Mouse (Mus musculus) intestine, postnatal 0 days (tissue): ENCODE results near the gene 2700081O15Rik. TPM values are rescaled to one million over a fixed set of nuclear protein-coding genes. Genes with fewer than 3 reads are reported as not detected.

Source experiments
- ATAC-seq: fragments of 200-750 bp; cut with Nextera tagmentation; 2 replicates; pipeline ENCODE4 v1.8.0; 2017; ENCODE audit warnings: mild to moderate bottlenecking, moderate TSS enrichment, moderate library complexity
- H3K27ac ChIP-seq: fragments of 300-500 bp; sonication (generic); 2 replicates; pipeline ENCODE4 v1.5.1; 2014; ENCODE audit warnings: mild to moderate bottlenecking, low read depth, low read length, moderate library complexity
- H3K27me3 ChIP-seq: fragments of 300-500 bp; sonication (generic); replicated peaks from 2 replicates; pipeline ENCODE4 v1.6.1; 2014; ENCODE audit warnings: low read length, mixed read lengths; ENCODE audit not compliant: control insufficient read depth, insufficient read depth
- H3K36me3 ChIP-seq: fragments of 300-500 bp; sonication (generic); 2 replicates; pipeline ENCODE4 v1.6.1; 2014; ENCODE audit warnings: mild to moderate bottlenecking, moderate library complexity; ENCODE audit not compliant: control insufficient read depth, insufficient read depth
- H3K4me1 ChIP-seq: fragments of 300-500 bp; sonication (generic); replicated peaks from 2 replicates; pipeline ENCODE4 v1.6.1; 2014; ENCODE audit warnings: antibody characterized with exemption, low read length, mixed read lengths; ENCODE audit not compliant: control insufficient read depth, insufficient read depth
- H3K4me2 ChIP-seq: fragments of 300-500 bp; sonication (generic); replicated peaks from 2 replicates; pipeline ENCODE4 v1.6.1; 2014; ENCODE audit warnings: low read depth, mild to moderate bottlenecking, moderate library complexity
- H3K4me3 ChIP-seq: fragments of 300-500 bp; sonication (generic); 2 replicates; pipeline ENCODE4 v1.5.1; 2014; ENCODE audit warnings: low read depth, low read length
- H3K9ac ChIP-seq: fragments of 300-500 bp; sonication (generic); 2 replicates; pipeline ENCODE4 v1.6.1; 2014; ENCODE audit warnings: mild to moderate bottlenecking, low read depth, low read length
- H3K9me3 ChIP-seq: fragments of 300-500 bp; sonication (generic); 2 replicates; pipeline ENCODE4 v1.6.1; 2016; ENCODE audit warnings: mixed run types; ENCODE audit not compliant: control insufficient read depth
- CTCF ChIP-seq: sonication (generic); IDR thresholded peaks from 2 replicates; pipeline ENCODE4 v1.5.1; 2016; ENCODE audit warnings: low read depth, mild to moderate bottlenecking, control low read depth, antibody characterized with exemption, moderate library complexity
- whole genome bisulfite sequencing: fragments of 180-500 bp; shearing (Covaris S2); extraction: QIAGEN DNeasy Blood & Tissue Kit; methylation state at CpG from one replicate; pipeline ENCODE4 v1.1.7; 2014; 5-methylcytosine and 5-hydroxymethylcytosine counted together
- polyA plus RNA-seq: library from polyadenylated mRNA; unstranded; fragments of >200 nt; fragmentation: Nextera tagmentation; extraction: Ambion mirVana; gene quantifications from 2 replicates; pipeline ENCODE4 v1.2.1, GENCODE M21; 2015

The 2700081O15Rik gene
- polyA plus RNA-seq, 1 experiment from 2014 or later: 2.7 TPM

DNA sequence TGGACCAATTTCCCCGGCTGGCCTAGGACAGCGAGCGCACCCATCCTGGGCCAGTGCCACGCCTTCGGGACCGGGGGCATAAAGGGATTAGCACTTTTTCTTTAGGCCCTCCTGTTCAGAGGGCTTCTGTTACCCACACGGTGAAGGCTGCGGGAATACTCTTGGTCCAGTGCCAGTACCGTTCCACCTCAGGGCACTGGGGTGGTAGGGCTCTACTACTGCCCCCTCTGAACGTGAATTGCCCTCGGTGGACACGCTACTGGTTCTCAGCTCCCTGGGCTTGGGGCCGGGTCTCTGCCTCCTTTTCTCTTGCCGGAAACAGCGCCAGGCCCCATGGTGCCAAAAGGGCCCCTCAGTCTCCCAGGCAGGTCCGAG lies 6.2 kb downstream of the 2700081O15Rik start:
- H3K4me2 ChIP-seq: peak overlapping the region; percentile 60
- H3K4me1 ChIP-seq: peaks cover 17% of the 10 kb centered on the region; the same call in 1 of the 2 replicates
- H3K4me3 ChIP-seq: peak overlapping the region; percentile 21; the same call in 1 of the 2 replicates
- 0 out of 2 replicates have a peak overlapping the region, but pooled peaks have one; percentile 26 for H3K9ac ChIP-seq
- no peak for TF ChIP-seq CTCF
- WGBS: 44% methylated on average over 15 of the region's 16 CpGs
- peaks cover 43% of the 10 kb centered on the region for H3K36me3 ChIP-seq
- no peak overlapping the region for H3K27ac ChIP-seq
- H3K27me3 ChIP-seq: no peaks in the 10 kb centered on the region
- H3K9me3 ChIP-seq: no peaks in the 10 kb centered on the region
- no peak; the same call in 1 of the 2 replicates for ATAC-seq

- peaks cover 43% of the 10 kb centered on the region for H3K36me3 ChIP-seq
- H3K4me3 ChIP-seq: no peak overlapping the region
- no peak overlapping the region for H3K27ac ChIP-seq
- no peaks in the 10 kb centered on the region for H3K27me3 ChIP-seq
- peaks cover 17% of the 10 kb centered on the region; the same call in 1 of the 2 replicates for H3K4me1 ChIP-seq
- H3K4me2 ChIP-seq: no peak overlapping the region
- TF ChIP-seq CTCF: no peak
- 66% methylated on average over 7 of the region's 7 CpGs for WGBS
- H3K9ac ChIP-seq: no peak overlapping the region
- H3K9me3 ChIP-seq: no peaks in the 10 kb centered on the region
- ATAC-seq: no peak
Measured at GRCm38 (mm10) chr19:7424131-7424530, 6.7 kb downstream of the 2700081O15Rik start.

DNA sequence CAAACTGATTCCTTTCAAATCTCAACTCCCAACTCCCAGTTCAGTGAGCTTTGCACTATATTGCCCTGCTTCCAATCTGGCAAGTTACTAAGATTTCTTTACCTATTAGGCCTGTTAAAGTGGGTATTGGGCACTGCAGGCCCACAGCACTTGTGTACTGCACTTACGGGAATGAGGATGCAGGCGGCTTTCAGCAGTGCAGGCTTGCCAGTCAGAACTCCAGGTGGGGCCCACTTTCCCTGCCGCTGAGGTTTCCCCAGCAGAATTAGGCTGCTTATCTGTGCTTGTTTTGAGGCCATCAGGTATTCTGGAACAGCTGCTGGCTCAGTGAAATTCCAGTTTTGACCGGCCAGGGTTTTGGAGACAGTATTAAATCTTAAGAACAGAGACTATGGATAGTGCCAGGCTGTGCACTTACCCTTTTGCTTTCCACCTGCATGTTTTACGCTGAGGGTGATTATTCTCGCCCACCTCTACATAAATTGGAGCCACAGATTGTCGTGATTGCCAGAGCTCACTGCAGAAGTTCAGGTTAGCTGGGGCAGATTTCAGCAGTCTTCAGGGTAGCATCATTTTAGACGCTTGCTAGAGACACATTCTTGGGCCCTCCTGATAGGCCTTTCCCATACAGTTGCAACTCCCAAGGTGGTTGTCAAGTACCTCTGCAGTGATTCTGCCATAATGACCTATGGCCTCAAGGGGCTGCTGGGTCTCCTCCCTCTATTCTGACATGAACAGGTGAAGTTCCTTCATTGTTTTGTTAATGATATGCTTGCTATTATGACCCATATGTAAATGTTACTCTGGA lies 7.4 kb downstream of the 2700081O15Rik start:
- no peaks in the 10 kb centered on the region for H3K27me3 ChIP-seq
- H3K27ac ChIP-seq: no peak overlapping the region
- ATAC-seq: no peak
- H3K4me1 ChIP-seq: peaks cover 13% of the 10 kb centered on the region; the same call in 1 of the 2 replicates
- no peak overlapping the region for H3K4me3 ChIP-seq
- H3K36me3 ChIP-seq: peaks cover 49% of the 10 kb centered on the region
- H3K9me3 ChIP-seq: no peaks in the 10 kb centered on the region
- TF ChIP-seq CTCF: no peak
- no peak overlapping the region for H3K4me2 ChIP-seq
- no peak overlapping the region for H3K9ac ChIP-seq
- WGBS: 60% methylated on average over 8 of the region's 8 CpGs

- TF ChIP-seq CTCF: no peak
- Histone ChIP-seq H3K9me3 (no peaks in the 10 kb centered on the region), H3K9ac (no peak overlapping the region), H3K27ac (no peak overlapping the region), H3K4me1 (peaks cover 13% of the 10 kb centered on the region; the same call in 1 of the 2 replicates), H3K4me3 (no peak overlapping the region), H3K4me2 (no peak overlapping the region), H3K36me3 (peaks cover 48% of the 10 kb centered on the region), H3K27me3 (no peaks in the 10 kb centered on the region)
- no peak for ATAC-seq
- 50% methylated on average over 3 of the region's 3 CpGs for WGBS
Measured at GRCm38 (mm10) chr19:7425398-7425775, 8.0 kb downstream of the 2700081O15Rik start.

DNA sequence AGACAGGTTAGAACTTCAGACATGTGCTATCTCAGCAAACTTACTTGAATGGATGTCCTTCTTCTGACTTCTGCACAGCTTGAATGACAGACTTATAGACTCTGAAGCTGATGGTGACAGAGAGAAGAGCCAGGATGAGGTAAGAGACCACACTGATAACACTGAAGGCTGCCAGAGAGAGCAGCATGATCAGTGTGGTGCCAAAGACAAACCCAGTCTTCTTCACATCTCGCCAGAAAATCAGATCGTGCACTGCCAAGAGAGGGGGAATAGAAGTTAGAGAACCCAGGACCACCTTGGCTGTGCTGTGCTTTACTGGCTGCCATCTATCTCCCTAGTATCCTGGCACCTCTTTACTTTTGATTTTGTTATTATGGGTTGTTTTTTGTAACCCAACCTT lies 17.5 kb downstream of the 2700081O15Rik start:
- no peaks in the 10 kb centered on the region for H3K9me3 ChIP-seq
- no peaks in the 10 kb centered on the region for H3K27me3 ChIP-seq
- H3K36me3 ChIP-seq: peaks cover 40% of the 10 kb centered on the region
- no peak overlapping the region for H3K27ac ChIP-seq
- no peak overlapping the region for H3K4me2 ChIP-seq
- H3K4me1 ChIP-seq: no peaks in the 10 kb centered on the region
- WGBS: 95% methylated on average over 2 of the region's 2 CpGs
- no peak for ATAC-seq
- H3K9ac ChIP-seq: 0 out of 2 replicates have a peak overlapping the region, but pooled peaks have one; percentile 22
- TF ChIP-seq CTCF: no peak
- H3K4me3 ChIP-seq: no peak overlapping the region

DNA sequence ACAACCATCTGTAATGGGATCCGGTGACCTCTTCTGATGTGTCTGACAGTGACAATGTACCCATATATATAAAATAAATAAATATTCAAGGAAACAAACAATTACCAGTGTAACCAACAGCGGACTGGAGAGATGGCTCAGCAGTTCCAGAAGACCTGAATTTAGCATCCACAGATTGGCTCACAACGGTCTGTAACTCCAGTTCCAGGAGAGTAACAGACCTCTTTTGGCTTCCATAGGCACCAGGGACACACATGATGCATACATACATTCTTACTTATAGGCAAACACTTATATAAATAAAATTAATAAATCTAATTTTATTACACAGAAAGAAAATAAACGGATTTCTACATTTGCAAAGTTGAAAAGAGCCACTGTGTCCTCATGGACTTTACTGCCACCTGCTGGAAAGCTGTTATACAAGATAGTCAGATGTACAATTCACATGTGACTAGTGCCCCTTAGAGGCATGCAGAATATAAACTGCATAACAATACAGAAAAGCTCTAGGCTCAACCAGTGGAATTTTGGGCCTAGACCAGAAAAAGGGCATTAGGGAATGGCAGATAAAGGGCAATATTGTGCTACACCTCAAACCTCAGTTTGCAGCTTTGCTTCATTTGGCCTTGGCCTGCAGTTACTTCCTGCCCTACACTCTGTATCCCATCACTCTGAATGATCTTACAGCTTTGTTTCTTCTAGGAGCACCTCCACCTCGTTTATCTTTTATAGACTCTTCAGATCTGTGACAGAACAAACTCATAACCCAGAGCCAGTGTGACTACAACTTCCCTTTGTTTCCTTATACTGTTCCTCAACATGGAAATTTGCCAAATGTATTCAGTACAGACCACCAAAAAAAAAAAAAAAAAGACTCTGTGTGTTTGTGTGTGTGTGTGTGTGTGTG lies 18.9 kb downstream of the 2700081O15Rik start:
- no peak for ATAC-seq

More for the DNA sequence above, 18.9 kb downstream of the 2700081O15Rik start:
- Histone ChIP-seq H3K4me3 (no peak overlapping the region), H3K9me3 (no peaks in the 10 kb centered on the region), H3K4me2 (no peak overlapping the region), H3K27ac (no peak overlapping the region), H3K36me3 (peaks cover 31% of the 10 kb centered on the region), H3K27me3 (no peaks in the 10 kb centered on the region), H3K9ac (no peak overlapping the region), H3K4me1 (0 out of 2 replicates have a peak, but pooled peaks cover 2% of the 10 kb centered on the region)
- 58% methylated on average over 5 of the region's 5 CpGs for whole genome bisulfite sequencing
- peak; percentile 89 for TF ChIP-seq CTCF
